Mouse (Mus musculus) B cell, adult (primary cell): Measurements from ENCODE around the gene Mphosph6. TPM values are rescaled to one million over a fixed set of nuclear protein-coding genes. Genes with fewer than 3 reads are reported as not detected.

Experiments
- total RNA-seq: library from RNA; stranded (reverse); gene quantifications from 4 replicates; pipeline ENCODE4 v1.2.4, GENCODE M21; 2023; ENCODE audit not compliant: inconsistent age

Gene Mphosph6
- total RNA-seq, result 19.1 to 26.1 TPM (median 19.7 TPM) in 4 replicates

DNA sequence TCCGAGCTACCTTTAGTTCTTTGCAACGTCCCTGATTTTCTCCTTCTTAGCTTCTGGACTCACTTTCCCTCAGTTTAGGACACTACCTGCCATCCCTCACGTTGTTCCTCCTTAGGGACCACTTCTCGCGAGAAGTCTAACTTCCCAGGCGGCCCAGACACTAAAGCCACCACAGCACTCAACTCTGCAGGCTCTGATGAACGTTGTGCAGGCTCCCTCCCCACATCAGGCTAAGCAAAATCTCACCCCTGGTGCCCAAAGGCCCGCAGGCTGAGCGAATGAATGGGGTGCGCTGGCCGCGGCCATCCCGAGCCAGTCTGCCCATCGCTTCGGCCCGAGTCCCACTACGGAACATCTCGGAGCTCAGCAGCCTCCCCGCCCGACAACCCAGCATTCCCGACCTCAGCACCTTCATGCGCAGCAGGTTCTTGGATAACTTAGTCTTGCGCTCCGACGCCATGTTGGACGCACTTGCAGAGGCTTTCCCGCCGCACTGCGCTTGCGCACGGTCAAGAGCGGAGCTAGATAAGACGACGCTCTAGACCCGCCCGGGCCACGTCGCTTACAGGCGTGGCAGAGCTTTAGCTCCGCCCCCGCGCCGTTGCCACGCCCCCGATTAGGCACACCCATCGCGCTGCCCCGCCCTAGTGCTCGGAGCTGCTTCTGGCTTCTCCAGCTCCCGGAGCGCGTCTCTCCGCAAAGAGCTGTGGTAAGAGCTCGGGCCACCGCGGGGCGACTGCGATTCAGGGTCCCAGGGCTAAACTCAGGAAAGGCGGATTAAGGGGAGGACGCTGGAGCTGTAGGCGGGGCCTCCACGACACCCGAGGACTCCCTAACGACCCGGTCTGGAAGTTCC, at the start of gene Mphosph6:
TSS of gene Mphosph6 (minus strand) at position 501 of the 856 bp plus-strand sequence.

Other genes with a start within 250 kb of the Mphosph6 start
- gene Sdr42e1, start 128.3 kb downstream of the Mphosph6 start, total RNA-seq, result 1.00 to 3.2 TPM (median 1.9 TPM) in 4 replicates
- not detected in 4 replicates for gene Hsd17b2, start 100.0 kb downstream of the Mphosph6 start, total RNA-seq